Mouse (Mus musculus) ES-E14 (cell line): ENCODE measurements around the gene Isg20.

Experiments
- CHD2 ChIP-seq: IDR thresholded peaks from 2 replicates; pipeline ENCODE4 v1.6.1; 2014; ENCODE audit warnings: mild to moderate bottlenecking, low read depth, low read length, inconsistent platforms
- HCFC1 ChIP-seq: IDR thresholded peaks from 2 replicates; pipeline ENCODE4 v1.6.1; 2012; ENCODE audit warnings: low read length, inconsistent platforms, borderline replicate concordance; ENCODE audit not compliant: insufficient read depth
- MAFK ChIP-seq: IDR thresholded peaks from 2 replicates; pipeline ENCODE4 v1.6.1; 2014; ENCODE audit warnings: mild to moderate bottlenecking, low read depth, low read length, inconsistent platforms; ENCODE audit not compliant: insufficient read depth
- ZC3H11A ChIP-seq: IDR thresholded peaks from 2 replicates; pipeline ENCODE4 v1.6.1; 2012; ENCODE audit warnings: low read depth, mild to moderate bottlenecking, inconsistent platforms, low read length, borderline replicate concordance
- ZNF384 ChIP-seq: IDR thresholded peaks from 2 replicates; pipeline ENCODE4 v1.6.1; 2012; ENCODE audit warnings: low read depth, low read length, inconsistent platforms

- TF ChIP-seq ZNF384 (no peak), MAFK (no peak), ZC3H11A (no peak), CHD2 (no peak), HCFC1 (no peak)
Observed at GRCm38 (mm10) chr7:78883016-78883725, 30.1 kb upstream of the Isg20 start.
